Mouse (Mus musculus) heart, embryonic 16.5 days (tissue): ENCODE data around the gene Rtn1. TPM values are rescaled to one million over a fixed set of nuclear protein-coding genes. Genes with fewer than 3 reads are reported as not detected.

Source experiments
- ATAC-seq: fragments of 200-750 bp; cut with Nextera tagmentation; replicated peaks from 2 replicates; pipeline ENCODE4 v1.8.0; 2017; ENCODE audit warnings: moderate number of reproducible peaks; ENCODE audit not compliant: insufficient read depth, low FRiP score; ENCODE audit errors: extremely low read depth
- H3K27ac ChIP-seq: fragments of 300-500 bp; sonication (generic); 2 replicates; pipeline ENCODE4 v1.5.1; 2014; ENCODE audit warnings: mild to moderate bottlenecking, low read length, control low read depth, moderate library complexity
- H3K27me3 ChIP-seq: fragments of 300-500 bp; sonication (generic); 2 replicates; pipeline ENCODE4 v1.6.1; 2014; ENCODE audit warnings: low read length, mixed read lengths; ENCODE audit not compliant: control insufficient read depth, insufficient read depth
- H3K36me3 ChIP-seq: fragments of 300-500 bp; sonication (generic); 2 replicates; pipeline ENCODE4 v1.6.1; 2014; ENCODE audit not compliant: control insufficient read depth, insufficient read depth
- H3K4me1 ChIP-seq: fragments of 300-500 bp; sonication (generic); 2 replicates; pipeline ENCODE4 v1.6.1; 2014; ENCODE audit warnings: low read length, mixed read lengths; ENCODE audit not compliant: control insufficient read depth, insufficient read depth
- H3K4me2 ChIP-seq: fragments of 300-500 bp; sonication (generic); 2 replicates; pipeline ENCODE4 v1.6.1; 2014; ENCODE audit warnings: low read depth, mild to moderate bottlenecking, control low read depth, low read length
- H3K4me3 ChIP-seq: fragments of 300-500 bp; sonication (generic); 2 replicates; pipeline ENCODE4 v1.5.1; 2014; ENCODE audit warnings: mild to moderate bottlenecking, control low read depth, low read length
- H3K9ac ChIP-seq: fragments of 300-500 bp; sonication (generic); 2 replicates; pipeline ENCODE4 v1.6.1; 2014; ENCODE audit warnings: low read length, control low read depth
- H3K9me3 ChIP-seq: fragments of 300-500 bp; sonication (generic); replicated peaks from 2 replicates; pipeline ENCODE4 v1.6.1; 2016; ENCODE audit warnings: low read length; ENCODE audit not compliant: control insufficient read depth
- WGBS: fragments of 180-500 bp; shearing (Covaris S2); extraction: QIAGEN DNeasy Blood & Tissue Kit; methylation state at CpG from one replicate; pipeline ENCODE4 v1.1.7; 2014; 5-methylcytosine and 5-hydroxymethylcytosine counted together
- polyA plus RNA-seq: library from polyadenylated mRNA; unstranded; fragments of >200 nt; fragmentation: Nextera tagmentation; extraction: Ambion mirVana; gene quantifications from 2 replicates; pipeline ENCODE4 v1.2.1, GENCODE M21; 2015

Gene Rtn1
- polyA plus RNA-seq = 10.0 and 10.1 TPM in 2 replicates

DNA sequence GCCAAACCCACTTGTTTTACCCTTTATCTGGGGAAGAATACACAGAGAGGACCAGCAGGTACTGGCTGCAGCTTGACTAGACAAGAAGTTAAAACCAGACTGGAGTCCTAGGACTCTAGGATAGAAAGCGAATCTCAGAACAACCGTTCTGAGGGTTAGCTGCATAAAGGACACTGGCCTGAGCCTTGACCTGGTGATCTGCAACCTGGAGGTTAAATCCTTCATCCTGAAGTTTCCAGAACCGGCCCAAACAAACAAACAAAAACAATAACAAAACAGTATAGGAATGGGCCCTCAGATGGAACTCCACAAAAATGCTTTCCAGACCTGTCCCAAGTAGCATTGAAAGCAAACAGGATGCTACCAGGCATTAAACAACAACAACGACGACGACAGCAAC, at the start of gene Rtn1:
Gene Rtn1, minus strand, starts transcription at position 101 of the 400 bp plus-strand sequence.
- H3K36me3 ChIP-seq = no peaks in the 10 kb centered on the region
- ATAC-seq = no peak
- no peaks in the 10 kb centered on the region for H3K9me3 ChIP-seq
- peak within 1 kb of the TSS; percentile 69 for H3K9ac ChIP-seq
- H3K4me2 ChIP-seq = peak within 1 kb of the TSS; percentile 99
- H3K27ac ChIP-seq = no peak within 1 kb of the TSS
- peak within 1 kb of the TSS; percentile 77 for H3K4me3 ChIP-seq
- WGBS = 41% methylated on average over 6 of the region's 6 CpGs
- H3K27me3 ChIP-seq = peaks cover 22% of the 10 kb centered on the region
- peaks cover 10% of the 10 kb centered on the region for H3K4me1 ChIP-seq

- no peak overlapping the region for H3K4me2 ChIP-seq
- 52% methylated on average over 17 of the region's 17 CpGs for WGBS
- H3K4me1 ChIP-seq = no peaks in the 10 kb centered on the region
- H3K9me3 ChIP-seq = no peaks in the 10 kb centered on the region
- no peak overlapping the region for H3K4me3 ChIP-seq
- no peak for ATAC-seq
- H3K36me3 ChIP-seq = no peaks in the 10 kb centered on the region
- no peak overlapping the region for H3K27ac ChIP-seq
- no peaks in the 10 kb centered on the region for H3K27me3 ChIP-seq
- H3K9ac ChIP-seq = no peak overlapping the region
Measured at GRCm38 (mm10) chr12:72453941-72454340, 45.1 kb upstream of the Rtn1 start.

DNA sequence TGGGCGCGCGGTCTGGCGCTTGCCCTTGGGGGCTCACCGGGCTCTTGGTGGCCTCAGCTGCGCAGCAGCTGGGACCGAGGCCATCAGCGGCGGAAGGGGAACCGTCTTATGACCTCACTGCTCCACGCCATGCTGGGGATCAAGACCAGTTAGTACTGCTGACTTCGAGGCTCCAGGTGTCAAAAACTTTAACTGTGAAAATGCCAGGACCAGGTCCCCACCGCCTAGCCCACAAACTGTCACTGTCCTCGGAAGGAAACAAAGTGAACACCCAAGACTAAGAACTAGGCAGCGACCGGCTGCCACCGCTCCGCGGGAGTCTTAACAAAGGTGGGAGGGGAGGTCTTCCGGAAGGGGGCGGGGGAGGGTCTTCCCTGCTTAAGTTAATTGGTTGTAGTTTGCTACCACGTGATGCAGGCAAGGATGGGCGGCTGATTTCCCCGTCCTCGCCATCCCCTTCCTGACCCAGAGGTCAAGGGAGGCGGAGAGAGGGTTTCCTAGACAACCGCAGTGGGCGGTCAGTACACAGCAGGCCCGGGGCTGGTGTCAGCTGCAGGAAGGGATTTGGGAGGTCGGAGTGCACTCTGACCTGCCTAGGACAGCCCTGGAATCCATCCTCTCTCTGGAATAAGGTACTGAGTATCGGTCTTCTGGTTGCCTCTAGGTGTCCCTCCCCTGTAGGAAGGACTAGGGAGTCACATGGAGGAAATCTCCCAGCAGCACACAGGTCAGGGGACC, 33.2 kb upstream of the Rtn1 start, which contains the start of gene Lrrc9:
Gene Lrrc9, plus strand, starts transcription at position 28 of the 738 bp plus-strand sequence.
- H3K4me2 ChIP-seq = peak within 1 kb of the TSS; percentile 78
- peak within 1 kb of the TSS; percentile 24; the same call in 1 of the 2 replicates for H3K27ac ChIP-seq
- ATAC-seq = peak; percentile 79
- WGBS = under 1% methylated on average over 31 of the region's 31 CpGs
- H3K9me3 ChIP-seq = no peaks in the 10 kb centered on the region
- no peaks in the 10 kb centered on the region; the same call in 1 of the 2 replicates for H3K4me1 ChIP-seq
- H3K9ac ChIP-seq = peak within 1 kb of the TSS; percentile 67
- no peaks in the 10 kb centered on the region for H3K36me3 ChIP-seq
- peak within 1 kb of the TSS; percentile 53 for H3K4me3 ChIP-seq
- no peaks in the 10 kb centered on the region for H3K27me3 ChIP-seq

- Histone ChIP-seq H3K27me3 (no peaks in the 10 kb centered on the region), H3K4me1 (no peaks in the 10 kb centered on the region; the same call in 1 of the 2 replicates), H3K9me3 (no peaks in the 10 kb centered on the region), H3K4me2 (no peak overlapping the region), H3K27ac (no peak overlapping the region; the same call in 1 of the 2 replicates), H3K9ac (no peak overlapping the region), H3K4me3 (no peak overlapping the region), H3K36me3 (no peaks in the 10 kb centered on the region)
- WGBS = 66% methylated on average over 6 of the region's 6 CpGs
- ATAC-seq = no peak
Measured at GRCm38 (mm10) chr12:72438961-72439480, 30.2 kb upstream of the Rtn1 start.

DNA sequence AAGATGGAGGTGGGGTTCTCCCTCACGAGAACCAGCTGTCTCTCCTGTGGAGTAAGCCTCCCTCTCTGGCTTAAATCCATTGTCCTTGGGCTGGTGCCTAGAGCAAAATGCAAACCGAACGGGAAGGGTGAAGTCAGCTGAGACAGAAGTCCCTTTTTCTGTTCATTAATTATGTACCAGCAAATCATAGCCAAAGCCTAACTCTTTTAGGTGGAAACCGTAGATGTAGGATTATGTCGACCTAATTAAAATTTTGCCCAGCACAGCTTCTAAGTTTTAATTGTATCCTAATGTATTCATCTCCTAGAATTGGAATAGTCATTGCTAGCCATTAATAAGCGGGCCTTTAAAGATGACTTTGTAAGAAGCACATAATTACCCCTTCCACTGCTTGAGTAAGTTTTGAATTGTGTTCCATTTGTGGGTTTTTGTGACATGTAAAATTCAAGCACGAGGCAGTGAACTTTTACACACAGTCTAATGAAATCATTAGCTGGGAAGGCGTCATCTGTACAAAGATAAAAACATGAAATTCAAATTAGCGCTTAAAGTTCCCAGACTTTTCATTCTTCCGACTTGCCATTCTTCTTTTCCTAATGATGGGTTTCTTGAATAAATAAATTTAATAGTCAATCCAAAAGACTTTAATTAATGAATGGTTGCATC, 29.0 kb upstream of the Rtn1 start:
- no peak for ATAC-seq
- Histone ChIP-seq H3K9me3 (no peaks in the 10 kb centered on the region), H3K27ac (no peak overlapping the region), H3K4me1 (no peaks in the 10 kb centered on the region; the same call in 1 of the 2 replicates), H3K36me3 (no peaks in the 10 kb centered on the region), H3K4me2 (no peak overlapping the region), H3K27me3 (no peaks in the 10 kb centered on the region), H3K4me3 (no peak overlapping the region), H3K9ac (no peak overlapping the region)
- WGBS = 73% methylated on average over 10 of the region's 10 CpGs

- WGBS = 60% methylated on average over 9 of the region's 9 CpGs
- no peak overlapping the region for H3K9ac ChIP-seq
- ATAC-seq = no peak
- no peaks in the 10 kb centered on the region for H3K4me1 ChIP-seq
- H3K27ac ChIP-seq = no peak overlapping the region
- no peak overlapping the region for H3K4me2 ChIP-seq
- no peaks in the 10 kb centered on the region for H3K27me3 ChIP-seq
- no peak overlapping the region for H3K4me3 ChIP-seq
- no peaks in the 10 kb centered on the region for H3K9me3 ChIP-seq
- H3K36me3 ChIP-seq = no peaks in the 10 kb centered on the region
Measured at GRCm38 (mm10) chr12:72433241-72433865, 24.5 kb upstream of the Rtn1 start.

GRCm38 (mm10) chr12:72432209-72432608, 23.4 kb upstream of the Rtn1 start:
- ATAC-seq = no peak
- H3K36me3 ChIP-seq = no peaks in the 10 kb centered on the region
- H3K4me1 ChIP-seq = no peaks in the 10 kb centered on the region
- no peak overlapping the region for H3K9ac ChIP-seq
- no peak overlapping the region for H3K27ac ChIP-seq
- H3K4me3 ChIP-seq = no peak overlapping the region
- no peak overlapping the region for H3K4me2 ChIP-seq
- no peaks in the 10 kb centered on the region for H3K27me3 ChIP-seq
- 84% methylated on average over 4 of the region's 4 CpGs for WGBS
- H3K9me3 ChIP-seq = no peaks in the 10 kb centered on the region

DNA sequence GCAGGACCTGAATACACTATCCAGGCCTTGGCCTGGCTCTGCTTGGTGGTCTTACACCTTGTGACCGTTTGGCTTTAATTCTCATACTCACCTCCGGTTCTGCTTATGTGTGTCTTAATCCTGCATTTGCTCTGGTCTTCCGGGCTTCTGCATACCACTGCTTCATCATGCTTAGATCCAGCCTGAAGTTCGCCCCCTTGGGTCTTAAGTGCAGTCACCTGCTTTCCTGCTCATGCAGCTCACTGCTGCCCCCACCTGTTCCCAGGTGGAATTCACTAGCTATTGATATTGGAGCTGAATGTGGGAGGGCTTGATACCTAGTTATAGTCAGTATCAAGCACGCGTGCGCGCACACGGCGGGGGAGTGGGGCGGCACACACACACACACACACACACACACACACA, 18.9 kb upstream of the Rtn1 start:
- Histone ChIP-seq H3K4me1 (no peaks in the 10 kb centered on the region), H3K4me3 (no peak overlapping the region), H3K9ac (no peak overlapping the region), H3K27me3 (no peaks in the 10 kb centered on the region), H3K4me2 (peak overlapping the region; percentile 36; the same call in 1 of the 2 replicates), H3K9me3 (no peaks in the 10 kb centered on the region), H3K27ac (no peak overlapping the region), H3K36me3 (no peaks in the 10 kb centered on the region)
- ATAC-seq = no peak
- WGBS = 21% methylated on average over 11 of the region's 11 CpGs
